Mouse (Mus musculus): ENCODE measurements around the gene Dnajb2.
"Not testable (repeated sequence)": the region's sequence is repeated elsewhere in the genome, so short reads cannot be mapped to it uniquely, and the experiment has no call there.

Dnajb2 gene

GRCm38 (mm10) chr1:75219078-75219477, 17.1 kb upstream of the Dnajb2 start:
- peak; percentile 91 for DNase-seq

- DNase-seq, result peak; percentile 23
Observed at GRCm38 (mm10) chr1:75219531-75219930, 16.7 kb upstream of the Dnajb2 start, which contains the start of gene Tuba4a. Tuba4a (minus strand) TSS chr1:75219865.

GRCm38 (mm10) chr1:75221538-75221937, 14.7 kb upstream of the Dnajb2 start:
- no peak for DNase-seq

- no peak for DNase-seq
Observed at GRCm38 (mm10) chr1:75222926-75223325, 13.3 kb upstream of the Dnajb2 start.

GRCm38 (mm10) chr1:75223532-75223931, 12.7 kb upstream of the Dnajb2 start:
- DNase-seq, result no peak

GRCm38 (mm10) chr1:75225473-75225872, 10.7 kb upstream of the Dnajb2 start:
- no peak for DNase-seq

- no peak for DNase-seq
Observed at GRCm38 (mm10) chr1:75226138-75226537, 10.1 kb upstream of the Dnajb2 start.

- no peak for DNase-seq
Observed at GRCm38 (mm10) chr1:75227653-75228052, 8.6 kb upstream of the Dnajb2 start.

- no peak for DNase-seq
Observed at GRCm38 (mm10) chr1:75229158-75229557, 7.0 kb upstream of the Dnajb2 start.

GRCm38 (mm10) chr1:75230335-75230994, 5.7 kb upstream of the Dnajb2 start:
- DNase-seq, result no peak

GRCm38 (mm10) chr1:75231224-75231623, 5.0 kb upstream of the Dnajb2 start:
- no peak for DNase-seq

GRCm38 (mm10) chr1:75231664-75232152, 4.5 kb upstream of the Dnajb2 start, which contains the start of gene A630095N17Rik:
A630095N17Rik (minus strand) TSS chr1:75232102.
- no peak for DNase-seq

GRCm38 (mm10) chr1:75232489-75232888, 3.7 kb upstream of the Dnajb2 start:
- not testable (repeated sequence) for DNase-seq

- peak; percentile 65 for DNase-seq
Observed at GRCm38 (mm10) chr1:75234606-75235005, 1.6 kb upstream of the Dnajb2 start.

GRCm38 (mm10) chr1:75239591-75239990, 3.4 kb downstream of the Dnajb2 start:
- no peak for DNase-seq

GRCm38 (mm10) chr1:75243411-75243810, 7.2 kb downstream of the Dnajb2 start:
- DNase-seq, result no peak

- DNase-seq, result no peak
Observed at GRCm38 (mm10) chr1:75244175-75244826, 8.1 kb downstream of the Dnajb2 start.

GRCm38 (mm10) chr1:75244836-75245235, 8.6 kb downstream of the Dnajb2 start:
- DNase-seq, result peak; percentile 34

- DNase-seq, result no peak
Observed at GRCm38 (mm10) chr1:75247071-75247930, 11.1 kb downstream of the Dnajb2 start.

- peak; percentile 54 for DNase-seq
Observed at GRCm38 (mm10) chr1:75248041-75248772, 12.0 kb downstream of the Dnajb2 start.

GRCm38 (mm10) chr1:75250498-75250897, 14.3 kb downstream of the Dnajb2 start:
- DNase-seq, result no peak

All from lung, postnatal 14 days (tissue).